Mouse (Mus musculus) left cerebral cortex, adult 2 months (tissue): ENCODE results near the gene Dennd1b. TPM values are rescaled to one million over a fixed set of nuclear protein-coding genes. Genes with fewer than 3 reads are reported as not detected.

ENCODE experiments used
- DNase-seq, 2 experiments: peaks; one replicate each; pipeline ENCODE4 v3.0.0; 2021 to 2022; ENCODE audit warnings: low spot score in 2 of 2, mixed read lengths in 1 of 2; ENCODE audit errors: extremely low spot score in 1 of 2
- H3K27ac ChIP-seq: fragments of 200-600 bp; 2 replicates; pipeline ENCODE4 v1.8.1; 2022
- H3K4me3 ChIP-seq: fragments of 200-600 bp; 2 replicates; pipeline ENCODE4 v1.8.1; 2022
- CTCF ChIP-seq: fragments of 200-600 bp; IDR thresholded peaks from 2 replicates; pipeline ENCODE4 v1.8.1; 2022; ENCODE audit warnings: antibody characterized with exemption, mild to moderate bottlenecking, moderate library complexity
- intact Hi-C: fragments of 180-260 bp; cut with DNase I; formaldehyde crosslinking; loops from one replicate; pipeline ENCODE4 v1.15.1; 2025
- long read RNA-seq, 2 experiments: library from polyadenylated mRNA; stranded (forward); transcript quantifications; one replicate each; pipeline ENCODE4 v2.0.0; 2021; ENCODE audit warnings: borderline mapping rate in 2 of 2
- total RNA-seq, 2 experiments: library from RNA; stranded (reverse); gene quantifications; 2 replicates each; pipeline ENCODE4 v1.2.3; 2021

Dennd1b gene
- total RNA-seq = 10 to 100 TPM; 44.6 to 48.9 TPM
- long read RNA-seq, experiment 1, full-length matches to known transcripts = 2 of 5 reads
- long read RNA-seq, experiment 1, partial matches to known transcripts = 0 of 5 reads
- long read RNA-seq, experiment 1, other reads (novel, unspliced or antisense) = 3 of 5 reads
- long read RNA-seq, experiment 2, full-length matches to known transcripts = 3 of 9 reads
- long read RNA-seq, experiment 2, partial matches to known transcripts = 1 of 9 reads
- long read RNA-seq, experiment 2, other reads (novel, unspliced or antisense) = 5 of 9 reads

- DNase-seq = peak; percentile 55 to 60
- Histone ChIP-seq H3K27ac (peak within 1 kb of the TSS; percentile 91), H3K4me3 (peak within 1 kb of the TSS; percentile 78)
- TF ChIP-seq CTCF = no peak; the same call in none of the 2 replicates
- intact Hi-C loops = loop anchor here (2.0 to 10.0 kb wide), 4 partner anchors 41 to 819 kb away; partner anchors contain the start of gene 2310009B15Rik
These were observed at the start of gene Dennd1b for GRCm38 (mm10) chr1:138963161-138963867. TSS of gene Dennd1b (plus strand) at chr1:138963435.

GRCm38 (mm10) chr1:138915596-138915995 is 47.6 kb upstream of the Dennd1b start:
- H3K27ac ChIP-seq = no peak overlapping the region
- H3K4me3 ChIP-seq = no peak overlapping the region
- DNase-seq = no peak
- intact Hi-C loops = no loop called here
- no peak for TF ChIP-seq CTCF

GRCm38 (mm10) chr1:138919601-138920000 is 43.6 kb upstream of the Dennd1b start:
- no peak overlapping the region for H3K27ac ChIP-seq
- no peak overlapping the region for H3K4me3 ChIP-seq
- no peak for DNase-seq
- TF ChIP-seq CTCF = no peak
- intact Hi-C loops = no loop called here

- no peak overlapping the region for H3K4me3 ChIP-seq
- no peak for TF ChIP-seq CTCF
- no peak overlapping the region for H3K27ac ChIP-seq
- intact Hi-C loops = loop anchor here (5.0 kb wide), 1 partner anchor 42 kb away; the partner anchor contains the start of gene Dennd1b
- no peak for DNase-seq
These were observed 43.2 kb upstream of the Dennd1b start for GRCm38 (mm10) chr1:138920082-138920481.

GRCm38 (mm10) chr1:138920799-138921198 is 42.4 kb upstream of the Dennd1b start:
- no peak for DNase-seq
- Histone ChIP-seq H3K4me3 (no peak overlapping the region), H3K27ac (no peak overlapping the region)
- intact Hi-C loops = loop anchor here (5.0 kb wide), 1 partner anchor 42 kb away; the partner anchor contains the start of gene Dennd1b
- TF ChIP-seq CTCF = no peak

- H3K27ac ChIP-seq = no peak overlapping the region
- no peak for TF ChIP-seq CTCF
- H3K4me3 ChIP-seq = no peak overlapping the region
- intact Hi-C loops = loop anchor here (5.0 kb wide), 1 partner anchor 39 kb away; the partner anchor contains the start of gene Dennd1b
- no peak for DNase-seq
These were observed 40.3 kb upstream of the Dennd1b start for GRCm38 (mm10) chr1:138922886-138923285.

- H3K4me3 ChIP-seq = no peak overlapping the region
- H3K27ac ChIP-seq = no peak overlapping the region
- no peak for DNase-seq
- TF ChIP-seq CTCF = no peak
- intact Hi-C loops = loop anchor here (5.0 kb wide), 1 partner anchor 38 kb away; the partner anchor contains the start of gene Dennd1b
These were observed 39.0 kb upstream of the Dennd1b start for GRCm38 (mm10) chr1:138924282-138924681.

GRCm38 (mm10) chr1:138928671-138929483 is 34.4 kb upstream of the Dennd1b start:
- Histone ChIP-seq H3K4me3 (no peak overlapping the region), H3K27ac (no peak overlapping the region)
- intact Hi-C loops = loop anchor here (5.0 kb wide), 1 partner anchor 72 kb away; the partner anchor contains the start of gene 2310009B15Rik
- no peak for TF ChIP-seq CTCF
- DNase-seq = peak in 1 of 2 experiments; percentile 17

GRCm38 (mm10) chr1:138929985-138930384 is 33.2 kb upstream of the Dennd1b start:
- intact Hi-C loops = loop anchor here (5.0 kb wide), 1 partner anchor 73 kb away; the partner anchor contains the start of gene 2310009B15Rik
- DNase-seq = no peak
- H3K27ac ChIP-seq = no peak overlapping the region
- TF ChIP-seq CTCF = no peak
- H3K4me3 ChIP-seq = no peak overlapping the region

GRCm38 (mm10) chr1:138930856-138931255 is 32.4 kb upstream of the Dennd1b start:
- H3K27ac ChIP-seq = no peak overlapping the region
- intact Hi-C loops = no loop called here
- no peak for TF ChIP-seq CTCF
- H3K4me3 ChIP-seq = no peak overlapping the region
- no peak for DNase-seq

GRCm38 (mm10) chr1:138936169-138936568 is 27.1 kb upstream of the Dennd1b start:
- H3K27ac ChIP-seq = no peak overlapping the region
- no peak for TF ChIP-seq CTCF
- DNase-seq = no peak
- H3K4me3 ChIP-seq = no peak overlapping the region
- intact Hi-C loops = no loop called here
